Mouse (Mus musculus) ovary, postnatal 14 days (tissue): ENCODE measurements at regions not wholly inside any gene's neighbourhood (a gene's known extent, or its start where the extent isn't known, plus 50 kb on each side); places are given as distances from the start of the nearest gene placed in this dataset.
A peak's percentile ranks its signal among the peaks of the same experiment; 100 is the strongest.

Experiments used
- DNase-seq: peaks from one replicate; pipeline ENCODE4 v3.0.0; 2022; ENCODE audit warnings: low spot score

GRCm38 (mm10) chr10:100685748-100686147 lies 95.5 kb downstream of the 1700017N19Rik start:
- no peak for DNase-seq

- DNase-seq, result no peak
Observed at GRCm38 (mm10) chr10:100695944-100696343, 105.7 kb downstream of the 1700017N19Rik start.

- no peak for DNase-seq
Observed at GRCm38 (mm10) chr10:100699206-100699605, 108.9 kb downstream of the 1700017N19Rik start.

- no peak for DNase-seq
Observed at GRCm38 (mm10) chr10:100700281-100701205, 110.3 kb downstream of the 1700017N19Rik start.

- no peak for DNase-seq
Observed at GRCm38 (mm10) chr10:100701938-100702337, 111.7 kb downstream of the 1700017N19Rik start.

GRCm38 (mm10) chr10:100716084-100716667 lies 125.9 kb downstream of the 1700017N19Rik start:
- no peak for DNase-seq

GRCm38 (mm10) chr10:100718574-100718973 lies 128.3 kb downstream of the 1700017N19Rik start:
- no peak for DNase-seq

GRCm38 (mm10) chr10:100741269-100741668 lies 151.0 kb downstream of the 1700017N19Rik start:
- DNase-seq, result no peak

- DNase-seq, result peak; percentile 66
Observed at GRCm38 (mm10) chr10:100742065-100742464, 151.8 kb downstream of the 1700017N19Rik start.

GRCm38 (mm10) chr10:100746151-100746550 lies 155.9 kb downstream of the 1700017N19Rik start:
- DNase-seq, result no peak

GRCm38 (mm10) chr10:100754957-100755356 lies 164.7 kb downstream of the 1700017N19Rik start:
- DNase-seq, result no peak

GRCm38 (mm10) chr10:100774252-100774651 lies 184.0 kb downstream of the 1700017N19Rik start:
- DNase-seq, result no peak

- DNase-seq, result no peak
Observed at GRCm38 (mm10) chr10:100792166-100792565, 201.9 kb downstream of the 1700017N19Rik start.

- DNase-seq, result no peak
Observed at GRCm38 (mm10) chr10:100792569-100792968, 202.3 kb downstream of the 1700017N19Rik start.

- no peak for DNase-seq
Observed at GRCm38 (mm10) chr10:100795215-100795972, 205.1 kb downstream of the 1700017N19Rik start.

- no peak for DNase-seq
Observed at GRCm38 (mm10) chr10:100811639-100812038, 221.4 kb downstream of the 1700017N19Rik start.

GRCm38 (mm10) chr10:100834794-100835193 lies 244.5 kb downstream of the 1700017N19Rik start:
- no peak for DNase-seq

GRCm38 (mm10) chr10:100853213-100853612 lies 262.9 kb downstream of the 1700017N19Rik start:
- DNase-seq, result no peak

GRCm38 (mm10) chr10:100856509-100856908 lies 266.2 kb downstream of the 1700017N19Rik start:
- no peak for DNase-seq

GRCm38 (mm10) chr10:100865501-100866181 lies 275.4 kb downstream of the 1700017N19Rik start:
- no peak for DNase-seq

GRCm38 (mm10) chr10:100868360-100868916 lies 278.2 kb downstream of the 1700017N19Rik start:
- no peak for DNase-seq
